ENCODE assay signal across 7 mouse cellular contexts in the genomic region with DNA sequence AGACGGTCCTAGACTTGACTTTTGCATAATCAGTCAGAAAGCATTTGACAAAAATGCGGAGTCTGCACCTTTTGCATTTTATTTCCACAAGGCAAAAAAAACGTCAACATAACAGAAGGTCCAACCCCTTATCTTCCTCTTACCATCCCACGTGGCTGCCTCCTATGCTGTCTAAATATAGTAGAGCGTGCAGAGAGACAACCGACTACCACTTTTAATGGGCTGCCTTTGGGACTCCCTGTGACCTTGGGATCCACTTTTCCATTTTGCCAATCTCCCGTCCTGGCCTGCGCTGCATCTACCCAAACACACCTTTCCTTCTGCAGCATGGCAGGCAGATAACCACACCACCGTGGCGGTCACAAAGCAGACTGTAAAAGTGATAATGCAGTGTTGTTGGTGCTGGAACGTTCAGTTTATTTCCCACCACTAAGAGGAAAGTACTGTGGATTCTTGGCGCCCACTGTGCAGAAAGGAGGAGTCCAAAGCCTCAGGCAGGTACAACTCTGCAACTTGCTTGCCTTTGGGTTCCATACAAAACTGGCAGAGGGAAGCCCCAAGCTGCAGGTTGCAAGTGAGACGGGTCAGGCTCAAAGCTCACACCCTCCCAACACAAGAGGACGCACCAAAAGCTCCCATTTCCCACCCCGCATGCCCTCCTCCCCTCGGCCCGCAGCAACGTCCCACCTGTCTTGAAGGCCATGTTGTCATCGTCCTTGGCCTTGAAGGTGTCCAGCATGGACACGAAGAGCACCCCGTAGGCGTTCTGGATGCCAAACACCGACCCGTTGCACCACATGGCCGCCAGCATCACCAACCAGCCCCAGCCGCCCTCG. TPM values are rescaled to one million over a fixed set of nuclear protein-coding genes. Genes with fewer than 3 reads are reported as not detected.
DNase-seq lines count a peak whose midpoint lies in the region; ATAC-seq and TF ChIP-seq lines count a peak whose summit lies in the region.

No protein-coding gene starts in this region.

- no peak for TF ChIP-seq POLR2A in testis, adult 2 months (IDR thresholded peaks at IDR 0.05; ENCODE audit: control insufficient read depth, low read depth, low read length)

- no peaks in the 10 kb centered on the region for H3K9me3 ChIP-seq in heart, embryonic 10.5 days
- no peaks in the 10 kb centered on the region for H3K9me3 ChIP-seq in kidney, embryonic 15.5 days (replicated peaks)
- no peaks in the 10 kb centered on the region for H3K9me3 ChIP-seq in midbrain, embryonic 12.5 days

- peaks cover 11% of the 10 kb centered on the region for H3K4me1 ChIP-seq in testis, adult 2 months (ENCODE audit: control insufficient read depth, insufficient read depth, low read length)
- peaks cover 26% of the 10 kb centered on the region for H3K4me1 ChIP-seq in heart, embryonic 10.5 days
- peaks cover 9% of the 10 kb centered on the region for H3K4me1 ChIP-seq in kidney, embryonic 15.5 days
- peaks cover 10% of the 10 kb centered on the region for H3K4me1 ChIP-seq in midbrain, embryonic 12.5 days

- no peak for DNase-seq in testis, postnatal 10 days (ENCODE audit: low spot score)
- DNase-seq in cerebellum, adult 9-11 months, result peak; percentile 63
- peak; percentile 84 for DNase-seq in heart, embryonic 10.5 days (ENCODE audit: low spot score)
- DNase-seq in yolk sac, embryonic 10.5 days (ENCODE audit: low spot score), result peak; percentile 33

- peak overlapping the region; percentile 87 for H3K4me3 ChIP-seq in testis, adult 2 months (ENCODE audit: control insufficient read depth, low read depth, low read length)
- peak overlapping the region; percentile 92 for H3K4me3 ChIP-seq in heart, embryonic 10.5 days
- H3K4me3 ChIP-seq in kidney, embryonic 15.5 days (replicated peaks), result peak overlapping the region; percentile 72
- H3K4me3 ChIP-seq in midbrain, embryonic 12.5 days, result peak overlapping the region; percentile 48

- H3K36me3 ChIP-seq in testis, adult 2 months (ENCODE audit: control insufficient read depth, insufficient read depth, low read length), result no peaks in the 10 kb centered on the region
- H3K36me3 ChIP-seq in heart, embryonic 10.5 days, result no peaks in the 10 kb centered on the region
- H3K36me3 ChIP-seq in kidney, embryonic 15.5 days, result no peaks in the 10 kb centered on the region
- no peaks in the 10 kb centered on the region for H3K36me3 ChIP-seq in midbrain, embryonic 12.5 days

- ATAC-seq in kidney, embryonic 15.5 days (replicated peaks; ENCODE audit: low FRiP score), result peak; percentile 27
- no peak for ATAC-seq in midbrain, embryonic 12.5 days (ENCODE audit: low FRiP score, low read depth)

- H3K27me3 ChIP-seq in testis, adult 2 months (ENCODE audit: control insufficient read depth, insufficient read depth, low read length), result no peaks in the 10 kb centered on the region
- no peaks in the 10 kb centered on the region for H3K27me3 ChIP-seq in heart, embryonic 10.5 days (ENCODE audit: insufficient read depth, poor library complexity, severe bottlenecking)
- peaks cover 7% of the 10 kb centered on the region; the same call in 1 of the 2 replicates for H3K27me3 ChIP-seq in kidney, embryonic 15.5 days
- peaks cover 18% of the 10 kb centered on the region for H3K27me3 ChIP-seq in midbrain, embryonic 12.5 days

- peak overlapping the region; percentile 98 for H3K4me2 ChIP-seq in kidney, embryonic 15.5 days
- peak overlapping the region; percentile 82 for H3K4me2 ChIP-seq in midbrain, embryonic 12.5 days (replicated peaks)

- no peak for TF ChIP-seq CTCF in testis, adult 2 months (IDR thresholded peaks at IDR 0.05; ENCODE audit: control insufficient read depth, insufficient read depth, insufficient replicate concordance, low read depth, low read length)

- peak overlapping the region; percentile 23 for H3K27ac ChIP-seq in testis, adult 2 months (ENCODE audit: control insufficient read depth, insufficient read depth, low read depth, low read length)
- H3K27ac ChIP-seq in heart, embryonic 10.5 days, result peak overlapping the region; percentile 95
- H3K27ac ChIP-seq in kidney, embryonic 15.5 days, result no peak overlapping the region
- no peak overlapping the region for H3K27ac ChIP-seq in midbrain, embryonic 12.5 days (replicated peaks)

- H3K9ac ChIP-seq in kidney, embryonic 15.5 days, result peak overlapping the region; percentile 69
- peak overlapping the region; percentile 62 for H3K9ac ChIP-seq in midbrain, embryonic 12.5 days (replicated peaks)

- WGBS in heart, embryonic 10.5 days, result 10% methylated on average over 27 of the region's 27 CpGs
- 24% methylated on average over 27 of the region's 27 CpGs for WGBS in kidney, embryonic 15.5 days
- 27% methylated on average over 27 of the region's 27 CpGs for whole genome bisulfite sequencing in midbrain, embryonic 12.5 days

RNA-seq across cellular contexts. Expression of gene Slc16a10, which starts 0.8 kb away (rescaled TPM):
- polyA plus RNA-seq in testis, adult 2 months (2012; rRNA removed), result 2.5 and 4.3 TPM in 2 replicates
- 15.2 and 20.7 TPM in 2 replicates for polyA plus RNA-seq in heart, embryonic 10.5 days (2016; fragmentation: Nextera tagmentation; extraction: Ambion mirVana)
- 12.5 and 12.7 TPM in 2 replicates for polyA plus RNA-seq in kidney, embryonic 15.5 days (2015; fragmentation: Nextera tagmentation; extraction: Ambion mirVana)
- polyA plus RNA-seq in midbrain, embryonic 12.5 days (2016; fragmentation: Nextera tagmentation; extraction: Ambion mirVana), result 4.3 and 5.8 TPM in 2 replicates

Comparison
In these comparisons a context has a peak if more than half of its experiments do, and no peak if none do; other contexts are left out.
1. H3K27ac ChIP-seq: peak in testis, adult 2 months (single experiment) and heart, embryonic 10.5 days (single experiment); none in kidney, embryonic 15.5 days (single experiment) and midbrain, embryonic 12.5 days (single experiment).
2. Peak in every context shown above with its lines, with median percentiles within 50 percentile points of each other: H3K4me3 ChIP-seq.